Mouse (Mus musculus) midbrain, postnatal 0 days (tissue): Measurements from ENCODE around the gene H2-DMb1. TPM values are rescaled to one million over a fixed set of nuclear protein-coding genes. Genes with fewer than 3 reads are reported as not detected.
A peak's percentile ranks its signal among the peaks of the same experiment; 100 is the strongest.

Source experiments
- ATAC-seq: fragments of 200-750 bp; cut with Nextera tagmentation; 2 replicates; pipeline ENCODE4 v1.8.0; 2017; ENCODE audit warnings: moderate number of reproducible peaks, mild to moderate bottlenecking, moderate TSS enrichment, moderate library complexity; ENCODE audit not compliant: low FRiP score
- DNase-seq: peaks from one replicate; pipeline ENCODE4 v3.0.0-alpha.2; 2015; ENCODE audit warnings: low spot score
- H3K27ac ChIP-seq: fragments of 300-500 bp; sonication (generic); 2 replicates; pipeline ENCODE4 v1.5.1; 2014; ENCODE audit warnings: low read depth, mild to moderate bottlenecking, low read length, mixed read lengths
- H3K27me3 ChIP-seq: fragments of 300-500 bp; sonication (generic); 2 replicates; pipeline ENCODE4 v1.6.1; 2014; ENCODE audit warnings: low read length, control low read depth, mixed read lengths; ENCODE audit not compliant: insufficient read depth
- H3K36me3 ChIP-seq: fragments of 300-500 bp; sonication (generic); 2 replicates; pipeline ENCODE4 v1.6.1; 2014; ENCODE audit warnings: low read length, control low read depth, mixed read lengths; ENCODE audit not compliant: insufficient read depth
- H3K4me1 ChIP-seq: fragments of 300-500 bp; sonication (generic); 2 replicates; pipeline ENCODE4 v1.6.1; 2014; ENCODE audit warnings: mild to moderate bottlenecking, control low read depth, antibody characterized with exemption, low read length, mixed read lengths; ENCODE audit not compliant: insufficient read depth
- H3K4me2 ChIP-seq: fragments of 300-500 bp; sonication (generic); 2 replicates; pipeline ENCODE4 v1.6.1; 2014; ENCODE audit warnings: low read depth, mild to moderate bottlenecking, low read length, mixed read lengths; ENCODE audit not compliant: poor library complexity, severe bottlenecking
- H3K4me3 ChIP-seq: fragments of 300-500 bp; sonication (generic); 2 replicates; pipeline ENCODE4 v1.5.1; 2014; ENCODE audit warnings: low read depth, mild to moderate bottlenecking, low read length, moderate library complexity
- H3K9ac ChIP-seq: fragments of 300-500 bp; sonication (generic); replicated peaks from 2 replicates; pipeline ENCODE4 v1.6.1; 2014; ENCODE audit warnings: mild to moderate bottlenecking, low read length, moderate library complexity, mixed read lengths; ENCODE audit not compliant: poor library complexity, severe bottlenecking
- H3K9me3 ChIP-seq: fragments of 300-500 bp; sonication (generic); 2 replicates; pipeline ENCODE4 v1.6.1; 2016; ENCODE audit warnings: low read length, control low read depth
- CTCF ChIP-seq: IDR thresholded peaks from 2 replicates; pipeline ENCODE4 v1.5.1; 2016; ENCODE audit warnings: antibody characterized with exemption, mild to moderate bottlenecking
- WGBS: fragments of 180-500 bp; shearing (Covaris S2); extraction: QIAGEN DNeasy Blood & Tissue Kit; methylation state at CpG from one replicate; pipeline ENCODE4 v1.1.7; 2014; 5-methylcytosine and 5-hydroxymethylcytosine counted together
- polyA plus RNA-seq: library from polyadenylated mRNA; unstranded; fragments of >200 nt; fragmentation: Nextera tagmentation; extraction: Ambion mirVana; gene quantifications from 2 replicates; pipeline ENCODE4 v1.2.1, GENCODE M21; 2015
- total RNA-seq: library from RNA; depleted of rRNA; stranded (reverse); fragments of >200 nt; gene quantifications from 2 replicates; pipeline ENCODE4 v1.2.3, GENCODE M21; 2014

Gene H2-DMb1
- total and polyA plus RNA-seq, 2 experiments from 2014 or later: 2.3 to 4.7 TPM

- H3K36me3 ChIP-seq: peaks cover 41% of the 10 kb centered on the region
- no peak overlapping the region for H3K27ac ChIP-seq
- no peak for TF ChIP-seq CTCF
Observed at GRCm38 (mm10) chr17:34117421-34118112, 35.3 kb upstream of the H2-DMb1 start.

GRCm38 (mm10) chr17:34118113-34118872, 34.6 kb upstream of the H2-DMb1 start:
- Histone ChIP-seq H3K27ac (peak overlapping the region; percentile 100), H3K36me3 (peaks cover 33% of the 10 kb centered on the region), H3K4me1 (no peaks in the 10 kb centered on the region; the same call in 1 of the 2 replicates), H3K27me3 (no peaks in the 10 kb centered on the region), H3K9ac (peak overlapping the region; percentile 81), H3K4me2 (peak overlapping the region; percentile 86), H3K4me3 (peak overlapping the region; percentile 77), H3K9me3 (no peaks in the 10 kb centered on the region)
- DNase-seq (peak; percentile 60), ATAC-seq (no peak)
- under 1% methylated on average over 62 of the region's 67 CpGs for WGBS
- TF ChIP-seq CTCF: no peak

More at GRCm38 (mm10) chr17:34117421-34118112, 35.3 kb upstream of the H2-DMb1 start:
- Histone ChIP-seq H3K9me3 (no peaks in the 10 kb centered on the region), H3K4me3 (peak overlapping the region; percentile 77), H3K4me1 (no peaks in the 10 kb centered on the region), H3K4me2 (peak overlapping the region; percentile 86), H3K9ac (peak overlapping the region; percentile 81), H3K27me3 (no peaks in the 10 kb centered on the region)
- DNase-seq: no peak
- 0% methylated on average over 5 of the region's 5 CpGs for WGBS
- ATAC-seq: no peak

- Histone ChIP-seq H3K27me3 (no peaks in the 10 kb centered on the region), H3K27ac (peak overlapping the region; percentile 100), H3K9ac (peak overlapping the region; percentile 81), H3K4me3 (peak overlapping the region; percentile 77), H3K36me3 (peaks cover 28% of the 10 kb centered on the region), H3K4me1 (peaks cover 5% of the 10 kb centered on the region), H3K4me2 (peak overlapping the region; percentile 86), H3K9me3 (no peaks in the 10 kb centered on the region)
- 2% methylated on average over 37 of the region's 38 CpGs for WGBS
- no peak; the same call in 1 of the 2 replicates for ATAC-seq
- no peak for TF ChIP-seq CTCF
- DNase-seq: no peak
Observed at GRCm38 (mm10) chr17:34118873-34119248, 34.0 kb upstream of the H2-DMb1 start.

- peaks cover 7% of the 10 kb centered on the region for H3K4me1 ChIP-seq
- peak; percentile 100 for DNase-seq
- H3K36me3 ChIP-seq: peaks cover 21% of the 10 kb centered on the region
- H3K9me3 ChIP-seq: no peaks in the 10 kb centered on the region
- H3K27ac ChIP-seq: peak within 1 kb of the TSS; percentile 100
- TF ChIP-seq CTCF: no peak
- H3K4me3 ChIP-seq: peak within 1 kb of the TSS; percentile 77
- H3K9ac ChIP-seq: peak within 1 kb of the TSS; percentile 93
- no peaks in the 10 kb centered on the region for H3K27me3 ChIP-seq
- under 1% methylated on average over 95 of the region's 96 CpGs for WGBS
- H3K4me2 ChIP-seq: peak within 1 kb of the TSS; percentile 86
- peak; percentile 84 for ATAC-seq
Observed at GRCm38 (mm10) chr17:34119249-34120179, 33.4 kb upstream of the H2-DMb1 start, which contains the start of gene H2-DMa. TSS of gene H2-DMa (plus strand) at chr17:34119541.

- peak; percentile 91 for DNase-seq
- peak overlapping the region; percentile 77 for H3K4me3 ChIP-seq
- ATAC-seq: peak; percentile 12; the same call in 1 of the 2 replicates
- no peak for TF ChIP-seq CTCF
- peaks cover 7% of the 10 kb centered on the region for H3K4me1 ChIP-seq
- H3K27me3 ChIP-seq: no peaks in the 10 kb centered on the region
- peak overlapping the region; percentile 93 for H3K9ac ChIP-seq
- peaks cover 14% of the 10 kb centered on the region for H3K36me3 ChIP-seq
- no peaks in the 10 kb centered on the region for H3K9me3 ChIP-seq
- WGBS: 0% methylated on average over 31 of the region's 42 CpGs
- peak overlapping the region; percentile 86 for H3K4me2 ChIP-seq
- peak overlapping the region; percentile 100 for H3K27ac ChIP-seq
Observed at GRCm38 (mm10) chr17:34120180-34120723, 32.6 kb upstream of the H2-DMb1 start.
